Mouse (Mus musculus): ENCODE measurements around the gene Gnmt. TPM values are rescaled to one million over a fixed set of nuclear protein-coding genes. Genes with fewer than 3 reads are reported as not detected.
A peak's percentile ranks its signal among the peaks of the same experiment; 100 is the strongest.

The Gnmt gene
- polyA plus RNA-seq, 1 experiment = 1.2 TPM

GRCm38 (mm10) chr17:46694517-46695063, 34.4 kb downstream of the Gnmt start:
- Histone ChIP-seq H3K4me1 (ENCODE audit: control insufficient read depth, insufficient read depth, low read length) (no peaks in the 10 kb centered on the region), H3K27ac (ENCODE audit: insufficient read depth, low read depth, low read length) (no peak overlapping the region), H3K4me3 (ENCODE audit: insufficient read depth, low read length) (no peak overlapping the region)
- TF ChIP-seq POLR2A (IDR thresholded peaks at IDR 0.05; ENCODE audit: borderline replicate concordance, low read depth, low read length) (no peak), CTCF (IDR thresholded peaks at IDR 0.05; ENCODE audit: low read depth, low read length) (no peak)

- Histone ChIP-seq H3K4me1 (ENCODE audit: control insufficient read depth, insufficient read depth, low read length) (no peaks in the 10 kb centered on the region), H3K27ac (ENCODE audit: insufficient read depth, low read depth, low read length) (no peak overlapping the region), H3K4me3 (ENCODE audit: insufficient read depth, low read length) (no peak overlapping the region)
- TF ChIP-seq POLR2A (IDR thresholded peaks at IDR 0.05; ENCODE audit: borderline replicate concordance, low read depth, low read length) (no peak), CTCF (IDR thresholded peaks at IDR 0.05; ENCODE audit: low read depth, low read length) (no peak)
These were observed 37.6 kb downstream of the Gnmt start for GRCm38 (mm10) chr17:46691390-46691789.

- Histone ChIP-seq H3K4me1 (ENCODE audit: control insufficient read depth, insufficient read depth, low read length) (no peaks in the 10 kb centered on the region), H3K27ac (ENCODE audit: insufficient read depth, low read depth, low read length) (no peak overlapping the region), H3K4me3 (ENCODE audit: insufficient read depth, low read length) (no peak overlapping the region)
- TF ChIP-seq CTCF (IDR thresholded peaks at IDR 0.05; ENCODE audit: low read depth, low read length) (no peak), POLR2A (IDR thresholded peaks at IDR 0.05; ENCODE audit: borderline replicate concordance, low read depth, low read length) (no peak)
These were observed 38.3 kb downstream of the Gnmt start for GRCm38 (mm10) chr17:46690665-46691064.

GRCm38 (mm10) chr17:46685913-46686312, 43.1 kb downstream of the Gnmt start:
- Histone ChIP-seq H3K4me1 (ENCODE audit: control insufficient read depth, insufficient read depth, low read length) (no peaks in the 10 kb centered on the region), H3K4me3 (ENCODE audit: insufficient read depth, low read length) (no peak overlapping the region), H3K27ac (ENCODE audit: insufficient read depth, low read depth, low read length) (no peak overlapping the region)
- TF ChIP-seq POLR2A (IDR thresholded peaks at IDR 0.05; ENCODE audit: borderline replicate concordance, low read depth, low read length) = no peak

- Histone ChIP-seq H3K4me1 (ENCODE audit: control insufficient read depth, insufficient read depth, low read length) (peaks cover 8% of the 10 kb centered on the region), H3K27ac (ENCODE audit: insufficient read depth, low read depth, low read length) (no peak overlapping the region), H3K4me3 (ENCODE audit: insufficient read depth, low read length) (no peak overlapping the region)
- TF ChIP-seq CTCF (IDR thresholded peaks at IDR 0.05; ENCODE audit: low read depth, low read length) = no peak
- no peak for TF ChIP-seq POLR2A (IDR thresholded peaks at IDR 0.05; ENCODE audit: borderline replicate concordance, low read depth, low read length)
These were observed 46.1 kb downstream of the Gnmt start for GRCm38 (mm10) chr17:46682654-46683389.

GRCm38 (mm10) chr17:46681466-46682118, 47.4 kb downstream of the Gnmt start:
- TF ChIP-seq CTCF (IDR thresholded peaks at IDR 0.05; ENCODE audit: low read depth, low read length) (no peak), POLR2A (IDR thresholded peaks at IDR 0.05; ENCODE audit: borderline replicate concordance, low read depth, low read length) (no peak)
- H3K27ac ChIP-seq (ENCODE audit: insufficient read depth, low read depth, low read length) = no peak overlapping the region
- peaks cover 8% of the 10 kb centered on the region for H3K4me1 ChIP-seq (ENCODE audit: control insufficient read depth, insufficient read depth, low read length)
- H3K4me3 ChIP-seq (ENCODE audit: insufficient read depth, low read length) = peak overlapping the region; percentile 74

- Histone ChIP-seq H3K27ac (ENCODE audit: insufficient read depth, low read depth, low read length) (peak within 1 kb of the TSS; percentile 75), H3K4me1 (ENCODE audit: control insufficient read depth, insufficient read depth, low read length) (peaks cover 8% of the 10 kb centered on the region), H3K4me3 (ENCODE audit: insufficient read depth, low read length) (peak within 1 kb of the TSS; percentile 96)
- no peak for TF ChIP-seq CTCF (IDR thresholded peaks at IDR 0.05; ENCODE audit: low read depth, low read length)
- no peak; the same call in 1 of the 2 replicates for TF ChIP-seq POLR2A (IDR thresholded peaks at IDR 0.05; ENCODE audit: borderline replicate concordance, low read depth, low read length)
These were observed 48.1 kb downstream of the Gnmt start, which contains the start of gene Klhdc3 for GRCm38 (mm10) chr17:46680760-46681373. Klhdc3 (minus strand) TSS chr17:46680914.

- no peak; the same call in 1 of the 2 replicates for TF ChIP-seq CTCF (IDR thresholded peaks at IDR 0.05; ENCODE audit: low read depth, low read length)
- no peak for TF ChIP-seq POLR2A (IDR thresholded peaks at IDR 0.05; ENCODE audit: borderline replicate concordance, low read depth, low read length)
- H3K4me1 ChIP-seq (ENCODE audit: control insufficient read depth, insufficient read depth, low read length) = peaks cover 8% of the 10 kb centered on the region
- peak overlapping the region; percentile 75 for H3K27ac ChIP-seq (ENCODE audit: insufficient read depth, low read depth, low read length)
- peak overlapping the region; percentile 96 for H3K4me3 ChIP-seq (ENCODE audit: insufficient read depth, low read length)
These were observed 48.9 kb downstream of the Gnmt start for GRCm38 (mm10) chr17:46679843-46680759.

- H3K4me3 ChIP-seq (ENCODE audit: insufficient read depth, low read length) = peak overlapping the region; percentile 96; the same call in 1 of the 2 replicates
- TF ChIP-seq CTCF (IDR thresholded peaks at IDR 0.05; ENCODE audit: low read depth, low read length) (no peak), POLR2A (IDR thresholded peaks at IDR 0.05; ENCODE audit: borderline replicate concordance, low read depth, low read length) (no peak)
- H3K4me1 ChIP-seq (ENCODE audit: control insufficient read depth, insufficient read depth, low read length) = peaks cover 8% of the 10 kb centered on the region
- H3K27ac ChIP-seq (ENCODE audit: insufficient read depth, low read depth, low read length) = no peak overlapping the region
These were observed 50.1 kb downstream of the Gnmt start for GRCm38 (mm10) chr17:46678911-46679310.

Measured in bone marrow macrophage, adult 2 months (primary cell).